Mouse (Mus musculus): Measurements from ENCODE around the gene Aebp1. TPM values are rescaled to one million over a fixed set of nuclear protein-coding genes. Genes with fewer than 3 reads are reported as not detected.

The Aebp1 gene
- polyA plus RNA-seq, 1 experiment from 2014 or later: 22.4 TPM

DNA sequence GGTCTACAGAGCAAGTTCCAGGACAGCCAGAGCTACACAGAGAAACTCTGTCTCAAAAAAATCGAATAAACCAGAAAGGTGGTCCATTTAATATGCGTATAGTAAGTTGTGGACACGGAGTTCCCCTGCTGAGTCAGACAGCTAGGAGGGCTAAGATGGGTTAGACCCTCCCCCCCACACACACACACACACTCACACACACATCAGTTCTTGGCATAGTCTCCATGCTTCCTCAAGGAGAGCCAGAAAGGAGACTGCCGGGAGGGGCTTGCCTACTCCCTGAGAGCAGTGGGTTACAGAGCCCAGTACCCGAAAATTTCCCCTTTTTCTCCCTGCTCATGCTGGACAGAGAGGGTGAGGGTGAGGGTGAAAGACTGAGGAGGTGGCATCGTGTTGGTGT lies 1.1 kb upstream of the Aebp1 start:
- WGBS: 53% methylated on average over 6 of the region's 6 CpGs
- Histone ChIP-seq H3K4me1 (peaks cover 41% of the 10 kb centered on the region), H3K36me3 (peaks cover 21% of the 10 kb centered on the region), H3K27me3 (ENCODE audit: insufficient read depth, poor library complexity, severe bottlenecking) (peaks cover 41% of the 10 kb centered on the region), H3K4me3 (no peak overlapping the region), H3K27ac (no peak overlapping the region), H3K9me3 (no peaks in the 10 kb centered on the region)
- DNase-seq (ENCODE audit: low spot score): no peak

DNA sequence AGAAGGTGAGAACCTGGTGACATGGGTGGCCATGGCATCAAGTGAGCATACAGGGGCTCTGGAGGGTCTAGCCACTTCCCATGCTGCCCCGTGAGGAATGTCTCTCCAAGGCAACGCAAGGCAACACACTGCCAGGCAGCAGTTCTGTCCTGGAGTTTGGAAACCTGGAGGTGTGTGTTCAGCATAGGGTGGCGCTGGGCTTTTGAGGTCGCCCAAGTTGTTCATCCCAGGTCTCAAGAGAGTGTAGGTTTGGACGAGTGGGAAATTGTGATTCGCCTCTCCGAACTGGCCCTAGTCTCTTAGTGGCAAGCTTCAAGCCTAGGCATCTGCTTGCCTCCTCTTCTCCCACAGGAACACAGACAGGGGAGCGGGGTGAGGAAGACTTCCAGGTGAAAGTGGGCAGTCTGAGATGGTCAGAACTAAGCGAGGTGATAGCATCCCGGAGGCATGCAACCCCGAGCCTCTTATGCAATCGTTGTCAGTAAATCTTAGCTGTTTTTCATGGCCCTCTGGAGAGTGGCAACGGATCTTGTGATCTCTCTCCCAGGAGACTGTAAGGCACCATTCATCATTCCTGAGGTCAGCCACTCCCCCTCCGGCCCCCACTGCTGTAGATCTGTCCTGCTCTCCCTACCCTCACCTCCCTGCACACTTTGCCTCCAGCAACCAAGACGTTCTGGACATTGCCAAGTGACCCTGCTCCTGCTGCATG lies 803 bp downstream of the Aebp1 start:
- H3K27ac ChIP-seq: peak overlapping the region; percentile 89
- WGBS: 15% methylated on average over 15 of the region's 15 CpGs

DNA sequence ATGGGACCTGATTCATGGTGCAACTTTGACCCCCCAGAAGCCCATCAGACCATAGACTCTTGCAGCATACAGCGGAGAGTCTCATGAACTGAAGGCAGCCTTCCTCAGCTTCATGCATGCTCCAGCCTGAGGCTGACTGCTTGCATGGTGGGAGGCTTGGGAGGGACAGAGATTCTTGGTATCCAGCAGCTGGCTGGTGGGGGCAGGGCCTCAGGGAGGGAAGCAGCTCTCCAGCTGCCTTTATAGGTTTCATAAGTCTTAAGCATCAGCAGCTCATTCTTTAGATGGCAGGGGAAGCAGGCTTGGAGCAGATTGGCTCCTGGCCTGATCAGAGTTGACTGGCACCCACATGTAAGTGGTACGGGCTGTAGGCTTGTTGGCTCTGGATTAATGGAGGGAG lies 5.4 kb downstream of the Aebp1 start:
- Histone ChIP-seq H3K27ac (no peak overlapping the region), H3K27me3 (ENCODE audit: insufficient read depth, poor library complexity, severe bottlenecking) (peaks cover 12% of the 10 kb centered on the region), H3K4me3 (no peak overlapping the region), H3K36me3 (peaks cover 76% of the 10 kb centered on the region), H3K9me3 (no peaks in the 10 kb centered on the region), H3K4me1 (peaks cover 23% of the 10 kb centered on the region)
- DNase-seq (ENCODE audit: low spot score): no peak
- 85% methylated on average over 2 of the region's 2 CpGs for WGBS

More for the DNA sequence above, 803 bp downstream of the Aebp1 start:
- H3K9me3 ChIP-seq: no peaks in the 10 kb centered on the region
- H3K4me3 ChIP-seq: peak overlapping the region; percentile 69
- H3K4me1 ChIP-seq: peaks cover 39% of the 10 kb centered on the region
- no peak for DNase-seq (ENCODE audit: low spot score)
- H3K36me3 ChIP-seq: peaks cover 29% of the 10 kb centered on the region
- peaks cover 41% of the 10 kb centered on the region for H3K27me3 ChIP-seq (ENCODE audit: insufficient read depth, poor library complexity, severe bottlenecking)

DNA sequence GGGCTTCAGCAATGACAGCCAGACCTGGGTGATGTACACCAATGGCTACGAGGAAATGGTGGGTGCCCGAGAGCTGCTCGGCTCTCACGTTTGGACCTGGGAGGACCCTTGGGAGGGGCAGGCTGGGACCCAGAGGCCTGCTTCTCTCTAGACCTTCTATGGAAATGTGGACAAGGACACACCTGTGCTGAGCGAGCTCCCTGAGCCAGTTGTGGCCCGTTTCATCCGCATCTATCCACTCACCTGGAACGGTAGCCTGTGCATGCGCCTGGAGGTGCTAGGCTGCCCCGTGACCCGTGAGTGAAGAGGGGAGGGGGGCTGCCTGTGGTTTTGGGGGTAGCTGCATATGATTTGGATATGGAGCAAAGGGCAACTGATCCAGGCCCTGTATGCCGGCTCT lies 6.6 kb downstream of the Aebp1 start:
- H3K36me3 ChIP-seq: peaks cover 87% of the 10 kb centered on the region
- no peak overlapping the region for H3K27ac ChIP-seq
- DNase-seq (ENCODE audit: low spot score): no peak
- peaks cover 12% of the 10 kb centered on the region for H3K4me1 ChIP-seq
- H3K9me3 ChIP-seq: no peaks in the 10 kb centered on the region
- no peak overlapping the region for H3K4me3 ChIP-seq
- 92% methylated on average over 12 of the region's 12 CpGs for WGBS
- peaks cover 9% of the 10 kb centered on the region; the same call in 1 of the 2 replicates for H3K27me3 ChIP-seq (ENCODE audit: insufficient read depth, poor library complexity, severe bottlenecking)

DNA sequence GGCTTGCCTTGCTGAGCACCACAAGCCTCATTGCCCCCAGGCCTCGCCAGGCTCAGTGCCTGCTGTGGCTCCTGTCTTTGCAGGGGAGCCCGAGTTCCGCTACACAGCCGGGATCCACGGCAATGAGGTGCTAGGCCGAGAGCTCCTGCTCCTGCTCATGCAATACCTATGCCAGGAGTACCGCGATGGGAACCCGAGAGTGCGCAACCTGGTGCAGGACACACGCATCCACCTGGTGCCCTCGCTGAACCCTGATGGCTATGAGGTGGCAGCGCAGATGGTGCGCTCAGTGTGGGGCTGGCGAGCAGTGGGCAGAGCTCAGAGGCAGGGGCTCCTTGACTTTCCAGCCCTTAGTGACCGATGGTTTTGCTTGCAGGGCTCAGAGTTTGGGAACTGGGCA lies 7.6 kb downstream of the Aebp1 start:
- no peaks in the 10 kb centered on the region for H3K27me3 ChIP-seq (ENCODE audit: insufficient read depth, poor library complexity, severe bottlenecking)
- peaks cover 89% of the 10 kb centered on the region for H3K36me3 ChIP-seq

DNA sequence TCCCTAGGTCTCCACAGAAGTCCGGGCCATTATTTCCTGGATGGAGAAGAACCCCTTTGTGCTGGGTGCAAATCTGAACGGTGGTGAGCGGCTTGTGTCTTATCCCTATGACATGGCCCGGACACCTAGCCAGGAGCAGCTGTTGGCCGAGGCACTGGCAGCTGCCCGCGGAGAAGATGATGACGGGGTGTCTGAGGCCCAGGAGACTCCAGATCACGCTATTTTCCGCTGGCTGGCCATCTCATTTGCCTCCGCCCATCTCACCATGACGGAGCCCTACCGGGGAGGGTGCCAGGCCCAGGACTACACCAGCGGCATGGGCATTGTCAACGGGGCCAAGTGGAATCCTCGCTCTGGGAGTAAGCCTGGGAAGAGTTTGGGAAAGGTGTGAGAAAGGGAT lies 8.3 kb downstream of the Aebp1 start:
- Histone ChIP-seq H3K9me3 (no peaks in the 10 kb centered on the region), H3K4me1 (peaks cover 10% of the 10 kb centered on the region; the same call in 1 of the 2 replicates), H3K4me3 (no peak overlapping the region; the same call in 1 of the 2 replicates), H3K36me3 (peaks cover 89% of the 10 kb centered on the region), H3K27ac (no peak overlapping the region), H3K27me3 (ENCODE audit: insufficient read depth, poor library complexity, severe bottlenecking) (no peaks in the 10 kb centered on the region)
- DNase-seq (ENCODE audit: low spot score): no peak
- WGBS: 87% methylated on average over 16 of the region's 16 CpGs

More for the DNA sequence above, 7.6 kb downstream of the Aebp1 start:
- Histone ChIP-seq H3K27ac (no peak overlapping the region), H3K4me1 (peaks cover 10% of the 10 kb centered on the region; the same call in 1 of the 2 replicates), H3K4me3 (no peak overlapping the region), H3K9me3 (no peaks in the 10 kb centered on the region)
- WGBS: 93% methylated on average over 16 of the region's 16 CpGs
- no peak for DNase-seq (ENCODE audit: low spot score)

DNA sequence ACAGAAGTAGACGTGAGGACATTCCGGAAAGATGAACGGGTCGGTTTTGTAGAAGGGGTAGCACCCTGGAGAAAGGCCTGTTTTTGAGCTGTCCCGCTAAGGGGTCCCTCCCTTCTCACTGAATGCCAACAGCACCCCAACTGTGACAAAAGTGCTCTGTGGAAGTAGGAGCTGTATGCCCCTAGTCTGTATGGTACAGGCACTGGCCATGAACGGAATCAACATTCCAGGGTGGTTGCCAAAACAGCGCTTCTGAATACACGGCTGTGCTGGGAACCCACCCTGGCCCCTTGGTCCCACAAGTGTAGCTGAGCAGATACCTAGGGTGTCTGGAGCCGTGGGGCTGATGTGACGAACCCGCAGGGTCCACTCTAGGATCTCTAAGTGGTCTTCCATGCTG lies 11.0 kb downstream of the Aebp1 start:
- H3K36me3 ChIP-seq: peaks cover 91% of the 10 kb centered on the region
- H3K4me1 ChIP-seq: peaks cover 19% of the 10 kb centered on the region
- H3K27ac ChIP-seq: no peak overlapping the region
- no peaks in the 10 kb centered on the region for H3K27me3 ChIP-seq (ENCODE audit: insufficient read depth, poor library complexity, severe bottlenecking)
- no peak overlapping the region for H3K4me3 ChIP-seq
- 90% methylated on average over 11 of the region's 11 CpGs for WGBS
- no peak for DNase-seq (ENCODE audit: low spot score)
- H3K9me3 ChIP-seq: no peaks in the 10 kb centered on the region

DNA sequence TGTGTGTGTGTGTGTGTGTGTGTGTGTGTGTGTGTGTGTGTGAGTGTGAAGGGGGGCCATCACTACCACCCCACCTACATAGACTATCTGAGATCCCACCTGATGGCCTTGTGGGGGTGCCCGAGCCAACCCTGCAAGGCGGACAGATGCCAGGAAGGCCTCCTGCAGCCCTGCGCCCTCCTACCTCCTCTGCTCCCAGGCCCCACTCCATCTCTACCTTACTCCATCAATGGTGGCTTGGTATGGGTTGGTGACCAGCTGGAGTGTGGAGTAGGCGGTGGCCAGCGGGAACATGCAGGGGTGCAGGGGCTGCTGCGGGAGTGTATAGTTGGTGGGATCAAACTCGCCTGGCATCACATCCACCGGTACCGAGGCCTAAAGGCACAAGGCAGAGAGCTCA lies 11.4 kb downstream of the Aebp1 start:
- no peaks in the 10 kb centered on the region for H3K9me3 ChIP-seq
- peaks cover 21% of the 10 kb centered on the region for H3K4me1 ChIP-seq
- no peak overlapping the region for H3K4me3 ChIP-seq
- 90% methylated on average over 9 of the region's 9 CpGs for WGBS
- no peaks in the 10 kb centered on the region for H3K27me3 ChIP-seq (ENCODE audit: insufficient read depth, poor library complexity, severe bottlenecking)
- peaks cover 86% of the 10 kb centered on the region for H3K36me3 ChIP-seq
- no peak overlapping the region for H3K27ac ChIP-seq
- DNase-seq (ENCODE audit: low spot score): no peak

DNA sequence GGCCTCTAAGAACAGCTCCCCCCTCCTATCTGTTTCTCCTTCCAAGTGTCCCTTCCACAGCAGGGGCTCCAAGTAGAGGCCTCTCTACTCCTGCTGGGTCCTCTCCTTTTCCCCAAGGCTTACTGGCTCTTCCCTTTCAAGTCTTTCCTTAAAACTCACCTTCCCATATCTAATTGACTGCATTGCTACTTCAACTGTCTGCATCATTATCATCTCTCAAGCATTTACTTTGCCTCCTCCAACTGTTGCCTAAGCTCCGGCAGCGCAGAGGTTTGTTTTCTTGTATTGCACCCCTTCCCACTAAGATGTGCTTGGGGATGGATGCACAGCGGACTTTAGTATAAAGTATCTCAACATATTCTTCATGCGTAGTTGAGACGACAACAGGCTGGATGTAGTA lies 15.7 kb downstream of the Aebp1 start:
- H3K27me3 ChIP-seq (ENCODE audit: insufficient read depth, poor library complexity, severe bottlenecking): no peaks in the 10 kb centered on the region
- peaks cover 31% of the 10 kb centered on the region for H3K4me1 ChIP-seq
- WGBS: 8% methylated on average over 5 of the region's 5 CpGs
- peak overlapping the region; percentile 73 for H3K4me3 ChIP-seq
- H3K9me3 ChIP-seq: no peaks in the 10 kb centered on the region
- peaks cover 44% of the 10 kb centered on the region for H3K36me3 ChIP-seq
- peak overlapping the region; percentile 90 for H3K27ac ChIP-seq
- no peak for DNase-seq (ENCODE audit: low spot score)

DNA sequence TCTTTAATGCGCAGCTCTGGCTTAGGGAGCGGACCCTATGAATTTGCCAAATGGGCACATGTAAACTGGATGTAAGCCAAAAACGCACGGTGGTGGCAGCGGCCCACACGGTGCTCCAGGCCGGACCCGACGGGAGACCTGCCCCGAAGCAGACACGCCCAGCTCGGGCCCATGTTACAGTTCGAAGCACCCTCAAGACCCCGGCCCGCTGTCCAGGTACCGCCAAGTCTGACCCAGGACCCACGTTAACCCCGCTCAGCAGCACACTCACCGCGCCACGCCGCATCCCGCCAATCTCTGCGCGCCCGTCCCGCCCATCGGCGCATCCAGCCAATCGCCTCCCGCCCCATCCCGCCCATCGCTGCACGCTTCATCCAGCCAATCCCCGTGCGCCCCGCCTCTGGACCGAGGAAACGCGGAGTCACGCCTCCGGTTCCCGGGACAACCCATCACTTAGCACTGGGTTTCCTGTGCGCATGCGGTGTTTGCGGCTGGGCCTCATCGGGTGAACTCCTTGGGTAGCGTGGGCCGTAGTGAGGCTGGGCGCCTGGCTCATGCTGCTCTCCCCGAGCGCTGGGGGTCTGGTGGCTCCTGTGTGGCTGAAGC lies 16.3 kb downstream of the Aebp1 start, which contains the start of gene Pold2:
Gene Pold2 (minus strand): TSS at position 372 of the 606 bp plus-strand sequence.
- H3K36me3 ChIP-seq: peaks cover 38% of the 10 kb centered on the region
- peak within 1 kb of the TSS; percentile 90 for H3K27ac ChIP-seq
- peaks cover 36% of the 10 kb centered on the region for H3K4me1 ChIP-seq
- no peaks in the 10 kb centered on the region for H3K27me3 ChIP-seq (ENCODE audit: insufficient read depth, poor library complexity, severe bottlenecking)
- H3K4me3 ChIP-seq: peak within 1 kb of the TSS; percentile 73
- DNase-seq (ENCODE audit: low spot score): peak; percentile 100
- under 1% methylated on average over 52 of the region's 52 CpGs for WGBS
- no peaks in the 10 kb centered on the region for H3K9me3 ChIP-seq

DNA sequence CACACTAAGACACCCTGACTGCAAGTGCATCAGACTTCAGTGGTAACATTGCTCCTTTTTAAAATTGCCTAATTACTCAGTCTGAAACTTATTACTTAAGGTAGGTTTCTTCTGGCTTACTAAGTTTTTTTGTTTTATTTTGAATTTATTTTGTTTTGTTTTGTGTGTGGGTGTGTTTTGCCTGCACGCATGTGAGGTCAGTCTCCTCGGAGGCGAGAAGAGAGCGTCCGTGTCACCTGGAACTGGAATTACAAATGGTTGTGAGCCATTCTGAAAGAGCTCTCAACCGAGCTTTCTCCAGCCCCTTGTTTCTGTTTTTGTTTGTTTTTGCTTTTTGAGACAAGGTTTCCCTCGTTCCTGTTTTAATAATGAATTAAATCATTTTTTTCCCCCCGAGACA lies 16.9 kb downstream of the Aebp1 start:
- DNase-seq (ENCODE audit: low spot score): no peak
- no peaks in the 10 kb centered on the region for H3K27me3 ChIP-seq (ENCODE audit: insufficient read depth, poor library complexity, severe bottlenecking)
- H3K36me3 ChIP-seq: peaks cover 32% of the 10 kb centered on the region
- WGBS: 45% methylated on average over 8 of the region's 8 CpGs
- H3K27ac ChIP-seq: peak overlapping the region; percentile 90
- no peaks in the 10 kb centered on the region for H3K9me3 ChIP-seq
- peaks cover 36% of the 10 kb centered on the region for H3K4me1 ChIP-seq
- H3K4me3 ChIP-seq: peak overlapping the region; percentile 73

DNA sequence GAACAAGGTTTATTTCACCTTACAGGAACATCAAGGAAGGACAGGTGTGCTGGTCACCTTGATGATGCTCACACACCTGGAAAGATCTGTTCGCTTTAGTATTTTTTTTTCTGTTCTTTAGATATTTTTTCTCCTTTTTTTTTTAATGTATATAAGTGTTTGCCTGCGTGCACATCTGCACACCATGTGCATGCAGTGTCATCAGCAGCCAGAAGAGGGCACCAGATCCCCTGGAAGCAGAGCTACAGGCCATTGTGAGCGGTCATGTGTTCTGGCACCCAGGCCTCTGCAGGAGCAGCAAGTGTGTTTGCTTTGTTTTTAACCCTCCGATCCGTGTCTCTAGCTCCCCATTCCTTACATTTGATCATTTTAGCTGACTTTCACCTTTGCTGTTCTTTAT lies 18.2 kb downstream of the Aebp1 start:
- no peak overlapping the region for H3K27ac ChIP-seq
- H3K27me3 ChIP-seq (ENCODE audit: insufficient read depth, poor library complexity, severe bottlenecking): no peaks in the 10 kb centered on the region
- H3K36me3 ChIP-seq: peaks cover 19% of the 10 kb centered on the region
- DNase-seq (ENCODE audit: low spot score): no peak
- no peaks in the 10 kb centered on the region for H3K9me3 ChIP-seq
- H3K4me3 ChIP-seq: no peak overlapping the region
- whole genome bisulfite sequencing: 42% methylated on average over 5 of the region's 5 CpGs
- H3K4me1 ChIP-seq: peaks cover 36% of the 10 kb centered on the region

DNA sequence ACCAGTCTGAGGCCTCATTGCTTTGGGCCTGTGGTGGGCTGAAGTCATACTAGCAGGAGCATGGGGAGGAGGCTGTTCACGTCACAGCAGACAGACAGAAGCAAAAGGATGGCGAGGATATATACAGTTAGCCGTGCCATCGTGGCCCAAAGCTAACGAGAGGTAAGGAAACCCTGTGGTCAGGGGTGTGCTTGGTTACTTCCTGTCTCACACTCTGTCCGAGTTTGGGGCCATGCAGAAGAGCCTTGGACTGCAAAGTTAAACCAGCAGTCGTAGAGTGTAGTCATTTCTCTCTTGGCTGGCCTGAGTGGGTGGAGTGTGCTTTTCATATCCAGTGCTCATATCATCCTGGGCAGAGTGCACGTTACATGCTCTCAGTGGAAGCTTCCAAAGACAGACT lies 20.8 kb downstream of the Aebp1 start:
- Histone ChIP-seq H3K9me3 (no peaks in the 10 kb centered on the region), H3K36me3 (no peaks in the 10 kb centered on the region), H3K4me1 (peaks cover 36% of the 10 kb centered on the region), H3K27me3 (ENCODE audit: insufficient read depth, poor library complexity, severe bottlenecking) (no peaks in the 10 kb centered on the region), H3K27ac (peak overlapping the region; percentile 16), H3K4me3 (no peak overlapping the region)
- 69% methylated on average over 8 of the region's 8 CpGs for WGBS
- no peak for DNase-seq (ENCODE audit: low spot score)

Data from heart, embryonic 10.5 days (tissue).